Mouse (Mus musculus) neural tube, embryonic 14.5 days (tissue): ENCODE data around the gene Rnf5. TPM values are rescaled to one million over a fixed set of nuclear protein-coding genes. Genes with fewer than 3 reads are reported as not detected.
A peak's percentile ranks its signal among the peaks of the same experiment; 100 is the strongest.

Experiments used
- ATAC-seq: fragments of 200-750 bp; cut with Nextera tagmentation; 2 replicates; pipeline ENCODE4 v1.8.0; 2017; ENCODE audit warnings: low read depth, mild to moderate bottlenecking, moderate TSS enrichment, moderate library complexity
- H3K27ac ChIP-seq: fragments of 300-500 bp; sonication (generic); 2 replicates; pipeline ENCODE4 v1.5.1; 2014; ENCODE audit warnings: low read depth, mild to moderate bottlenecking, control low read depth, low read length, moderate library complexity, mixed read lengths
- H3K27me3 ChIP-seq: fragments of 300-500 bp; sonication (generic); 2 replicates; pipeline ENCODE4 v1.6.1; 2014; ENCODE audit warnings: low read length; ENCODE audit not compliant: control insufficient read depth, insufficient read depth
- H3K36me3 ChIP-seq: fragments of 300-500 bp; sonication (generic); 2 replicates; pipeline ENCODE4 v1.6.1; 2014; ENCODE audit warnings: low read length, mixed read lengths; ENCODE audit not compliant: control insufficient read depth, insufficient read depth
- H3K4me1 ChIP-seq: fragments of 300-500 bp; sonication (generic); 2 replicates; pipeline ENCODE4 v1.6.1; 2014; ENCODE audit warnings: low read length; ENCODE audit not compliant: control insufficient read depth, insufficient read depth
- H3K4me2 ChIP-seq: fragments of 300-500 bp; sonication (generic); 2 replicates; pipeline ENCODE4 v1.6.1; 2014; ENCODE audit warnings: mild to moderate bottlenecking, low read depth, low read length, control low read depth
- H3K4me3 ChIP-seq: fragments of 300-500 bp; sonication (generic); 2 replicates; pipeline ENCODE4 v1.5.1; 2014; ENCODE audit warnings: low read depth, low read length, control low read depth, mixed read lengths
- H3K9ac ChIP-seq: fragments of 300-500 bp; sonication (generic); replicated peaks from 2 replicates; pipeline ENCODE4 v1.6.1; 2014; ENCODE audit warnings: low read depth, mild to moderate bottlenecking, control low read depth, low read length, mixed read lengths
- H3K9me3 ChIP-seq: fragments of 300-500 bp; sonication (generic); 2 replicates; pipeline ENCODE4 v1.6.1; 2016; ENCODE audit warnings: low read length; ENCODE audit not compliant: control insufficient read depth
- WGBS: fragments of 180-500 bp; shearing (Covaris S2); extraction: QIAGEN DNeasy Blood & Tissue Kit; methylation state at CpG from one replicate; pipeline ENCODE4 v1.1.7; 2014; 5-methylcytosine and 5-hydroxymethylcytosine counted together
- polyA plus RNA-seq: library from polyadenylated mRNA; unstranded; fragments of >200 nt; fragmentation: Nextera tagmentation; extraction: Ambion mirVana; gene quantifications from 2 replicates; pipeline ENCODE4 v1.2.1, GENCODE M21; 2014

The Rnf5 gene
- polyA plus RNA-seq, 1 experiment from 2014 or later: 221 TPM

GRCm38 (mm10) chr17:34637459-34637858, 34.0 kb upstream of the Rnf5 start:
- no peak overlapping the region for H3K4me3 ChIP-seq
- H3K9ac ChIP-seq: no peak overlapping the region
- H3K27ac ChIP-seq: no peak overlapping the region
- no peak for ATAC-seq
- no peaks in the 10 kb centered on the region for H3K36me3 ChIP-seq
- no peaks in the 10 kb centered on the region for H3K27me3 ChIP-seq
- no peaks in the 10 kb centered on the region for H3K9me3 ChIP-seq
- H3K4me1 ChIP-seq: no peaks in the 10 kb centered on the region
- no peak overlapping the region for H3K4me2 ChIP-seq
- 65% methylated on average over 3 of the region's 3 CpGs for WGBS

- Histone ChIP-seq H3K4me3 (no peak overlapping the region), H3K27ac (no peak overlapping the region), H3K27me3 (peaks cover 3% of the 10 kb centered on the region), H3K9ac (no peak overlapping the region), H3K9me3 (no peaks in the 10 kb centered on the region), H3K4me2 (no peak overlapping the region), H3K4me1 (peaks cover 11% of the 10 kb centered on the region), H3K36me3 (no peaks in the 10 kb centered on the region)
- 71% methylated on average over 2 of the region's 2 CpGs for WGBS
- ATAC-seq: no peak
Observed at GRCm38 (mm10) chr17:34635671-34636070, 32.2 kb upstream of the Rnf5 start.

GRCm38 (mm10) chr17:34632261-34632691, 28.8 kb upstream of the Rnf5 start:
- Histone ChIP-seq H3K27ac (no peak overlapping the region), H3K9me3 (no peaks in the 10 kb centered on the region), H3K4me1 (peaks cover 35% of the 10 kb centered on the region), H3K4me3 (peak overlapping the region; percentile 65), H3K9ac (peak overlapping the region; percentile 35), H3K4me2 (peak overlapping the region; percentile 86), H3K27me3 (peaks cover 8% of the 10 kb centered on the region), H3K36me3 (no peaks in the 10 kb centered on the region)
- ATAC-seq: no peak
- 2% methylated on average over 24 of the region's 26 CpGs for WGBS

DNA sequence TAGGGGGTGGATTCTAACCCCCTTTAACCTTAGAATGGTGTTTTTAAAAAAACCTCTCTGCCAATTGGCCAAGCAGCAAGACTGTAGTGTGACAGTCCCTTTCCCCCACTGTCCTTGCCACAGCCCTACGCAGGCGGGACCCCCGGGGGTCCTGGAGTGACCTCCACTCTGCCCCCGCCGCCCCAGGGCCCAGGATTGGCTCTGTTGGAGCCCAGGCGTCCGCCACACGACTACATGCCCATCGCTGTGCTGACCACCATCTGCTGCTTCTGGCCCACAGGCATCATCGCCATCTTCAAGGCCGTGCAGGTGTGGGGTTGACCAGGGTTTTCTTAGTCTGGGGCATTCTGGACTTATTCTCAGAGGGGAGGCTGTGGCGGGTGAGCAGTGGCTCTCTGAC, 28.2 kb upstream of the Rnf5 start:
- H3K4me2 ChIP-seq: peak overlapping the region; percentile 86
- peaks cover 8% of the 10 kb centered on the region for H3K27me3 ChIP-seq
- 3% methylated on average over 12 of the region's 12 CpGs for WGBS
- peak overlapping the region; percentile 35 for H3K9ac ChIP-seq
- no peaks in the 10 kb centered on the region for H3K36me3 ChIP-seq
- peak overlapping the region; percentile 65 for H3K4me3 ChIP-seq
- no peak overlapping the region for H3K27ac ChIP-seq
- ATAC-seq: no peak
- peaks cover 35% of the 10 kb centered on the region for H3K4me1 ChIP-seq
- no peaks in the 10 kb centered on the region for H3K9me3 ChIP-seq

DNA sequence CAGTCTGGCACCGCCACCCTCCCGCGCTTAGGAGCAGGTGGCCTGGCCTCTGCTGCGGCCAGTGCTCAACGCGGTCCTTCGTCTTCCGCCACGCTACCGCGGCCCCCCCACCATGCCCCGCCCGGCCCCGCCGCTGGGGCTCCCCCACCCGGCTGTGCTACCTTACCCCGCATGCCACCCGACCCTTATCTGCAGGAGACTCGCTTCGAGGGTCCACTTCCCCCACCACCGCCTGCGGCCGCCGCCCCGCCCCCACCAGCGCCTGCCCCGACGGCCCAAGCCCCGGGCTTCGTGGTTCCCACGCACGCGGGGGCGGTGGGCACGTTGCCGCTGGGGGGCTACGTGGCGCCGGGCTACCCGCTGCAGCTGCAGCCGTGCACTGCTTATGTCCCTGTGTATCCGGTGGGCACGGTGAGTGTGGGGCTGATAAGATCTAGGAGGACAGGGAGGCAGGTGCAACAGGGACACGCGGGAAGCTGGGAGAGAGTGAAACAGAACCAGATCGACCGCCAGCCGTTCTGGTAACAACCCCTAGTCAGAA, 27.3 kb upstream of the Rnf5 start:
- Histone ChIP-seq H3K9me3 (no peaks in the 10 kb centered on the region), H3K4me1 (peaks cover 41% of the 10 kb centered on the region), H3K27me3 (peaks cover 8% of the 10 kb centered on the region), H3K4me3 (peak overlapping the region; percentile 65), H3K4me2 (peak overlapping the region; percentile 86), H3K9ac (peak overlapping the region; percentile 50), H3K27ac (no peak overlapping the region), H3K36me3 (no peaks in the 10 kb centered on the region)
- 4% methylated on average over 34 of the region's 48 CpGs for WGBS
- ATAC-seq: no peak

- Histone ChIP-seq H3K9me3 (no peaks in the 10 kb centered on the region), H3K27me3 (peaks cover 8% of the 10 kb centered on the region), H3K4me3 (peak overlapping the region; percentile 65), H3K4me1 (peaks cover 41% of the 10 kb centered on the region), H3K4me2 (peak overlapping the region; percentile 86), H3K36me3 (no peaks in the 10 kb centered on the region), H3K9ac (peak overlapping the region; percentile 50), H3K27ac (no peak overlapping the region)
- no peak for ATAC-seq
- WGBS: 18% methylated on average over 12 of the region's 12 CpGs
Observed at GRCm38 (mm10) chr17:34629796-34630603, 26.5 kb upstream of the Rnf5 start.

GRCm38 (mm10) chr17:34629221-34629751, 25.8 kb upstream of the Rnf5 start, which contains the start of gene Prrt1:
Gene Prrt1 (plus strand): TSS chr17:34629533.
- Histone ChIP-seq H3K4me1 (peaks cover 41% of the 10 kb centered on the region), H3K36me3 (no peaks in the 10 kb centered on the region), H3K9me3 (no peaks in the 10 kb centered on the region), H3K27ac (no peak within 1 kb of the TSS; the same call in 1 of the 2 replicates), H3K9ac (peak within 1 kb of the TSS; percentile 50), H3K27me3 (peaks cover 8% of the 10 kb centered on the region), H3K4me3 (peak within 1 kb of the TSS; percentile 65), H3K4me2 (peak within 1 kb of the TSS; percentile 86)
- 1% methylated on average over 16 of the region's 16 CpGs for WGBS
- ATAC-seq: no peak

DNA sequence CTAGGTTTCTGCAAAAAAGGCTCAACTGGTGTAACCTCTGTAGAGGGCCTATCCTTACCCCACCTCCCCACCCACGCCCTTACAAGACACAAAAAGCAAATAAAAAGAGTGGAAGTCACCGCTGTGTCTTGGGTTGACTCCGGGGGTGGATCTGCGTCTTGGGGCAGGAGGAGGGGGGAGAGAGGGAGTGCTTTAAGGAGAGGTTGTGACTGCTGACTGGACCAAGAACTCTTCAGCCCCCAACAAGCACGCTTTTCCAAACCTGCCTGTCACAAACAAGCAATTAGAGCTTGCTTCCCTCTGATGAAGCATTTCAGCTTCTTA, 25.1 kb upstream of the Rnf5 start:
- Histone ChIP-seq H3K4me1 (peaks cover 41% of the 10 kb centered on the region), H3K9me3 (no peaks in the 10 kb centered on the region), H3K4me2 (peak overlapping the region; percentile 86), H3K4me3 (peak overlapping the region; percentile 65), H3K27me3 (peaks cover 8% of the 10 kb centered on the region), H3K27ac (no peak overlapping the region; the same call in 1 of the 2 replicates), H3K36me3 (no peaks in the 10 kb centered on the region), H3K9ac (no peak overlapping the region)
- WGBS: 25% methylated on average over 5 of the region's 5 CpGs
- ATAC-seq: no peak
